Mouse (Mus musculus): Measurements from ENCODE around the gene Kcnn3. TPM values are rescaled to one million over a fixed set of nuclear protein-coding genes. Genes with fewer than 3 reads are reported as not detected.
A peak's percentile ranks its signal among the peaks of the same experiment; 100 is the strongest.

Kcnn3 gene
- polyA plus RNA-seq, 1 experiment from 2014 or later: 5.3 TPM

- no peak overlapping the region for H3K4me3 ChIP-seq (replicated peaks; ENCODE audit: low read depth, low read length)
- no peak for ATAC-seq (ENCODE audit: low FRiP score, low TSS enrichment)
- DNase-seq: no peak
- H3K9ac ChIP-seq (replicated peaks; ENCODE audit: low read length): no peak overlapping the region
- H3K9me3 ChIP-seq (ENCODE audit: control insufficient read depth, low read length): no peaks in the 10 kb centered on the region
- no peak overlapping the region for H3K27ac ChIP-seq (replicated peaks; ENCODE audit: low read depth, low read length)
- 58% methylated on average over 3 of the region's 3 CpGs for WGBS
- H3K4me1 ChIP-seq (ENCODE audit: control insufficient read depth, insufficient read depth, low read length): no peaks in the 10 kb centered on the region
- H3K4me2 ChIP-seq (ENCODE audit: low read length): no peak overlapping the region
- no peaks in the 10 kb centered on the region for H3K27me3 ChIP-seq (ENCODE audit: control insufficient read depth, insufficient read depth, low read length)
- H3K36me3 ChIP-seq (ENCODE audit: control insufficient read depth, insufficient read depth, low read length): no peaks in the 10 kb centered on the region
Measured at GRCm38 (mm10) chr3:89640804-89641203, 120.8 kb downstream of the Kcnn3 start.

- peaks cover 20% of the 10 kb centered on the region for H3K4me1 ChIP-seq (ENCODE audit: control insufficient read depth, insufficient read depth, low read length)
- H3K27ac ChIP-seq (replicated peaks; ENCODE audit: low read depth, low read length): no peak overlapping the region
- H3K4me2 ChIP-seq (ENCODE audit: low read length): no peak overlapping the region
- no peak overlapping the region for H3K9ac ChIP-seq (replicated peaks; ENCODE audit: low read length)
- no peak for ATAC-seq (ENCODE audit: low FRiP score, low TSS enrichment)
- DNase-seq: no peak
- no peaks in the 10 kb centered on the region for H3K27me3 ChIP-seq (ENCODE audit: control insufficient read depth, insufficient read depth, low read length)
- 62% methylated on average over 8 of the region's 8 CpGs for WGBS
- no peaks in the 10 kb centered on the region for H3K36me3 ChIP-seq (ENCODE audit: control insufficient read depth, insufficient read depth, low read length)
- H3K9me3 ChIP-seq (ENCODE audit: control insufficient read depth, low read length): no peaks in the 10 kb centered on the region
- H3K4me3 ChIP-seq (replicated peaks; ENCODE audit: low read depth, low read length): no peak overlapping the region
Measured at GRCm38 (mm10) chr3:89643391-89643790, 123.4 kb downstream of the Kcnn3 start.

- Histone ChIP-seq H3K9me3 (ENCODE audit: control insufficient read depth, low read length) (no peaks in the 10 kb centered on the region), H3K36me3 (ENCODE audit: control insufficient read depth, insufficient read depth, low read length) (no peaks in the 10 kb centered on the region), H3K4me3 (replicated peaks; ENCODE audit: low read depth, low read length) (no peak overlapping the region), H3K4me2 (ENCODE audit: low read length) (no peak overlapping the region), H3K4me1 (ENCODE audit: control insufficient read depth, insufficient read depth, low read length) (peaks cover 20% of the 10 kb centered on the region), H3K27me3 (ENCODE audit: control insufficient read depth, insufficient read depth, low read length) (no peaks in the 10 kb centered on the region), H3K9ac (replicated peaks; ENCODE audit: low read length) (no peak overlapping the region; the same call in 1 of the 2 replicates), H3K27ac (replicated peaks; ENCODE audit: low read depth, low read length) (peak overlapping the region; percentile 80)
- 44% methylated on average over 5 of the region's 5 CpGs for WGBS
- DNase-seq: peak; percentile 82
- ATAC-seq (ENCODE audit: low FRiP score, low TSS enrichment): peak; percentile 38
Measured at GRCm38 (mm10) chr3:89646813-89647255, 126.9 kb downstream of the Kcnn3 start.

GRCm38 (mm10) chr3:89647268-89647874 is 127.4 kb downstream of the Kcnn3 start:
- Histone ChIP-seq H3K9ac (replicated peaks; ENCODE audit: low read length) (no peak overlapping the region), H3K4me2 (ENCODE audit: low read length) (no peak overlapping the region), H3K27me3 (ENCODE audit: control insufficient read depth, insufficient read depth, low read length) (no peaks in the 10 kb centered on the region), H3K36me3 (ENCODE audit: control insufficient read depth, insufficient read depth, low read length) (no peaks in the 10 kb centered on the region), H3K4me1 (ENCODE audit: control insufficient read depth, insufficient read depth, low read length) (peaks cover 25% of the 10 kb centered on the region), H3K27ac (replicated peaks; ENCODE audit: low read depth, low read length) (peak overlapping the region; percentile 80), H3K9me3 (ENCODE audit: control insufficient read depth, low read length) (no peaks in the 10 kb centered on the region), H3K4me3 (replicated peaks; ENCODE audit: low read depth, low read length) (no peak overlapping the region)
- 18% methylated on average over 6 of the region's 6 CpGs for WGBS
- peak; percentile 79 for ATAC-seq (ENCODE audit: low FRiP score, low TSS enrichment)
- peak; percentile 76 for DNase-seq

GRCm38 (mm10) chr3:89649890-89650289 is 129.9 kb downstream of the Kcnn3 start:
- Histone ChIP-seq H3K9me3 (ENCODE audit: control insufficient read depth, low read length) (no peaks in the 10 kb centered on the region), H3K4me3 (replicated peaks; ENCODE audit: low read depth, low read length) (no peak overlapping the region), H3K36me3 (ENCODE audit: control insufficient read depth, insufficient read depth, low read length) (no peaks in the 10 kb centered on the region), H3K27me3 (ENCODE audit: control insufficient read depth, insufficient read depth, low read length) (no peaks in the 10 kb centered on the region), H3K27ac (replicated peaks; ENCODE audit: low read depth, low read length) (no peak overlapping the region), H3K9ac (replicated peaks; ENCODE audit: low read length) (no peak overlapping the region), H3K4me1 (ENCODE audit: control insufficient read depth, insufficient read depth, low read length) (peaks cover 48% of the 10 kb centered on the region), H3K4me2 (ENCODE audit: low read length) (no peak overlapping the region)
- ATAC-seq (ENCODE audit: low FRiP score, low TSS enrichment) (no peak), DNase-seq (no peak)
- 64% methylated on average over 7 of the region's 7 CpGs for WGBS

- 29% methylated on average over 12 of the region's 12 CpGs for WGBS
- H3K9ac ChIP-seq (replicated peaks; ENCODE audit: low read length): no peak overlapping the region; the same call in 1 of the 2 replicates
- no peak overlapping the region for H3K4me3 ChIP-seq (replicated peaks; ENCODE audit: low read depth, low read length)
- no peaks in the 10 kb centered on the region for H3K27me3 ChIP-seq (ENCODE audit: control insufficient read depth, insufficient read depth, low read length)
- ATAC-seq (ENCODE audit: low FRiP score, low TSS enrichment): peak; percentile 66; the same call in 1 of the 2 replicates
- peak; percentile 73 for DNase-seq
- H3K27ac ChIP-seq (replicated peaks; ENCODE audit: low read depth, low read length): peak overlapping the region; percentile 69
- no peaks in the 10 kb centered on the region for H3K9me3 ChIP-seq (ENCODE audit: control insufficient read depth, low read length)
- H3K4me1 ChIP-seq (ENCODE audit: control insufficient read depth, insufficient read depth, low read length): peaks cover 37% of the 10 kb centered on the region
- no peak overlapping the region for H3K4me2 ChIP-seq (ENCODE audit: low read length)
- H3K36me3 ChIP-seq (ENCODE audit: control insufficient read depth, insufficient read depth, low read length): no peaks in the 10 kb centered on the region
Measured at GRCm38 (mm10) chr3:89653231-89653954, 133.4 kb downstream of the Kcnn3 start.

- no peak overlapping the region for H3K9ac ChIP-seq (replicated peaks; ENCODE audit: low read length)
- H3K4me2 ChIP-seq (ENCODE audit: low read length): no peak overlapping the region
- no peaks in the 10 kb centered on the region for H3K36me3 ChIP-seq (ENCODE audit: control insufficient read depth, insufficient read depth, low read length)
- peaks cover 54% of the 10 kb centered on the region for H3K4me1 ChIP-seq (ENCODE audit: control insufficient read depth, insufficient read depth, low read length)
- WGBS: 92% methylated on average over 5 of the region's 5 CpGs
- no peak overlapping the region for H3K27ac ChIP-seq (replicated peaks; ENCODE audit: low read depth, low read length)
- DNase-seq (no peak), ATAC-seq (ENCODE audit: low FRiP score, low TSS enrichment) (no peak)
- no peak overlapping the region for H3K4me3 ChIP-seq (replicated peaks; ENCODE audit: low read depth, low read length)
- H3K9me3 ChIP-seq (ENCODE audit: control insufficient read depth, low read length): no peaks in the 10 kb centered on the region
- H3K27me3 ChIP-seq (ENCODE audit: control insufficient read depth, insufficient read depth, low read length): no peaks in the 10 kb centered on the region
Measured at GRCm38 (mm10) chr3:89657092-89657491, 137.1 kb downstream of the Kcnn3 start.

- H3K9me3 ChIP-seq (ENCODE audit: control insufficient read depth, low read length): no peaks in the 10 kb centered on the region
- no peak overlapping the region for H3K27ac ChIP-seq (replicated peaks; ENCODE audit: low read depth, low read length)
- ATAC-seq (ENCODE audit: low FRiP score, low TSS enrichment): no peak
- H3K27me3 ChIP-seq (ENCODE audit: control insufficient read depth, insufficient read depth, low read length): no peaks in the 10 kb centered on the region
- no peaks in the 10 kb centered on the region for H3K36me3 ChIP-seq (ENCODE audit: control insufficient read depth, insufficient read depth, low read length)
- H3K9ac ChIP-seq (replicated peaks; ENCODE audit: low read length): no peak overlapping the region
- H3K4me2 ChIP-seq (ENCODE audit: low read length): no peak overlapping the region
- DNase-seq: no peak
- peaks cover 41% of the 10 kb centered on the region for H3K4me1 ChIP-seq (ENCODE audit: control insufficient read depth, insufficient read depth, low read length)
- no peak overlapping the region for H3K4me3 ChIP-seq (replicated peaks; ENCODE audit: low read depth, low read length)
Measured at GRCm38 (mm10) chr3:89658457-89658856, 138.5 kb downstream of the Kcnn3 start.

All from midbrain, embryonic 14.5 days (tissue).